Mouse (Mus musculus) c-Kit-positive CD71-positive TER-119-positive erythroid progenitor cells, embryonic 14.5 days (primary cell): Measurements from ENCODE around the gene Fbln7.
A peak's percentile ranks its signal among the peaks of the same experiment; 100 is the strongest.

ENCODE experiments used
- DNase-seq: peaks from one replicate; pipeline ENCODE4 v3.0.0-alpha.2; 2013; ENCODE audit warnings: low spot score

Fbln7 gene

GRCm38 (mm10) chr2:128872256-128872655, 9.5 kb downstream of the Fbln7 start:
- DNase-seq, result no peak

- DNase-seq, result no peak
Measured at GRCm38 (mm10) chr2:128875526-128875925, 12.7 kb downstream of the Fbln7 start.

GRCm38 (mm10) chr2:128881236-128881635, 18.5 kb downstream of the Fbln7 start:
- peak; percentile 10 for DNase-seq

- DNase-seq, result no peak
Measured at GRCm38 (mm10) chr2:128885225-128885811, 22.5 kb downstream of the Fbln7 start.

GRCm38 (mm10) chr2:128887866-128888550, 25.2 kb downstream of the Fbln7 start:
- DNase-seq, result no peak

- peak; percentile 20 for DNase-seq
Measured at GRCm38 (mm10) chr2:128890661-128891335, 28.0 kb downstream of the Fbln7 start.

GRCm38 (mm10) chr2:128892180-128892721, 29.5 kb downstream of the Fbln7 start:
- no peak for DNase-seq

- DNase-seq, result no peak
Measured at GRCm38 (mm10) chr2:128902843-128903242, 40.1 kb downstream of the Fbln7 start.

GRCm38 (mm10) chr2:128903661-128904060, 40.9 kb downstream of the Fbln7 start:
- no peak for DNase-seq

- no peak for DNase-seq
Measured at GRCm38 (mm10) chr2:128914978-128915377, 52.2 kb downstream of the Fbln7 start.

GRCm38 (mm10) chr2:128916528-128916927, 53.7 kb downstream of the Fbln7 start:
- no peak for DNase-seq

- DNase-seq, result no peak
Measured at GRCm38 (mm10) chr2:128924799-128925198, 62.0 kb downstream of the Fbln7 start.

GRCm38 (mm10) chr2:128928446-128928845, 65.7 kb downstream of the Fbln7 start:
- no peak for DNase-seq

- DNase-seq, result no peak
Measured at GRCm38 (mm10) chr2:128930704-128931103, 67.9 kb downstream of the Fbln7 start.

GRCm38 (mm10) chr2:128936256-128936655, 73.5 kb downstream of the Fbln7 start:
- DNase-seq, result no peak

GRCm38 (mm10) chr2:128943538-128944528, 81.1 kb downstream of the Fbln7 start, which contains the start of gene Zc3h8:
Gene Zc3h8 (minus strand): TSS chr2:128944077.
- peak; percentile 96 for DNase-seq
